Mouse (Mus musculus) myocyte (in vitro differentiated cells): ENCODE results near the gene Slc2a1. TPM values are rescaled to one million over a fixed set of nuclear protein-coding genes. Genes with fewer than 3 reads are reported as not detected.

ENCODE experiments used
- H3K27me3 ChIP-seq: one replicate; pipeline ENCODE4 v1.6.1; 2011; ENCODE audit not compliant: control insufficient read depth, insufficient read depth, insufficient read length
- H3K36me3 ChIP-seq: one replicate; pipeline ENCODE4 v1.6.1; 2011; ENCODE audit not compliant: control insufficient read depth, insufficient read depth
- H3K4me2 ChIP-seq: one replicate; pipeline ENCODE4 v1.6.1; 2011; ENCODE audit warnings: low read depth, control low read depth
- H3K4me3 ChIP-seq: one replicate; pipeline ENCODE4 v1.5.1; 2011; ENCODE audit warnings: mild to moderate bottlenecking, control low read depth, moderate library complexity
- H3K79me2 ChIP-seq: one replicate; pipeline ENCODE4 v1.6.1; 2011; ENCODE audit not compliant: control insufficient read depth, insufficient read depth
- H3ac ChIP-seq: one replicate; pipeline ENCODE4 v1.6.1; 2011; ENCODE audit not compliant: control insufficient read depth, insufficient read length
- CEBPB ChIP-seq: IDR thresholded peaks from 2 replicates; pipeline ENCODE4 v1.6.1; 2011; ENCODE audit warnings: mild to moderate bottlenecking, moderate library complexity; ENCODE audit not compliant: poor library complexity, insufficient read depth, severe bottlenecking
- E2F4 ChIP-seq: IDR thresholded peaks from one replicate; pipeline ENCODE4 v1.6.1; 2011; ENCODE audit warnings: mild to moderate bottlenecking, control low read depth, moderate library complexity; ENCODE audit not compliant: insufficient read depth
- MAX ChIP-seq: IDR thresholded peaks from one replicate; pipeline ENCODE4 v1.6.1; 2011; ENCODE audit warnings: low read depth, mild to moderate bottlenecking, control low read depth
- MYOD1 ChIP-seq, 3 experiments: IDR thresholded peaks; one replicate each; pipeline ENCODE4 v1.6.1; 2011; ENCODE audit warnings: control low read depth in 2 of 3, low read depth in 2 of 3, mild to moderate bottlenecking in 2 of 3, moderate library complexity in 1 of 3; ENCODE audit not compliant: insufficient read length in 2 of 3, control insufficient read depth in 1 of 3
- MYOG ChIP-seq, 3 experiments: IDR thresholded peaks; one replicate each; pipeline ENCODE4 v1.6.1; 2011; ENCODE audit warnings: control low read depth in 2 of 3, low read depth in 2 of 3, mild to moderate bottlenecking in 2 of 3; ENCODE audit not compliant: insufficient read length in 2 of 3, control insufficient read depth in 1 of 3, insufficient read depth in 1 of 3
- POLR2A ChIP-seq: IDR thresholded peaks from one replicate; pipeline ENCODE4 v1.6.1; 2011; ENCODE audit warnings: low read depth, mild to moderate bottlenecking, control low read depth, moderate library complexity; ENCODE audit not compliant: insufficient read length
- POLR2AphosphoS2 ChIP-seq: IDR thresholded peaks from one replicate; pipeline ENCODE4 v1.6.1; 2011; ENCODE audit warnings: low read depth, control low read depth; ENCODE audit not compliant: insufficient read length
- REST ChIP-seq: IDR thresholded peaks from one replicate; pipeline ENCODE4 v1.6.1; 2011; ENCODE audit warnings: mild to moderate bottlenecking, control low read depth, moderate library complexity; ENCODE audit not compliant: insufficient read depth, insufficient read length
- SRF ChIP-seq: IDR thresholded peaks from one replicate; pipeline ENCODE4 v1.6.1; 2011; ENCODE audit warnings: low read depth; ENCODE audit not compliant: control insufficient read depth, insufficient read length
- TCF12 ChIP-seq: IDR thresholded peaks from one replicate; pipeline ENCODE4 v1.6.1; 2011; ENCODE audit warnings: mild to moderate bottlenecking, control low read depth; ENCODE audit not compliant: poor library complexity, insufficient read depth, severe bottlenecking
- TCF3 ChIP-seq: IDR thresholded peaks from one replicate; pipeline ENCODE4 v1.6.1; 2011; ENCODE audit warnings: low read depth, control low read depth; ENCODE audit not compliant: insufficient read length
- USF1 ChIP-seq: IDR thresholded peaks from one replicate; pipeline ENCODE4 v1.6.1; 2011; ENCODE audit warnings: low read depth, mild to moderate bottlenecking, control low read depth, moderate library complexity
- polyA plus RNA-seq: library from polyadenylated mRNA; unstranded; fragments of >200 nt; fragmentation: generic; extraction: Trizol; gene quantifications from one replicate; pipeline ENCODE4 v1.2.1, GENCODE M21; 2012; ENCODE audit warnings: missing spikeins

Gene Slc2a1
- polyA plus RNA-seq, 1 experiment: 55.8 TPM

DNA sequence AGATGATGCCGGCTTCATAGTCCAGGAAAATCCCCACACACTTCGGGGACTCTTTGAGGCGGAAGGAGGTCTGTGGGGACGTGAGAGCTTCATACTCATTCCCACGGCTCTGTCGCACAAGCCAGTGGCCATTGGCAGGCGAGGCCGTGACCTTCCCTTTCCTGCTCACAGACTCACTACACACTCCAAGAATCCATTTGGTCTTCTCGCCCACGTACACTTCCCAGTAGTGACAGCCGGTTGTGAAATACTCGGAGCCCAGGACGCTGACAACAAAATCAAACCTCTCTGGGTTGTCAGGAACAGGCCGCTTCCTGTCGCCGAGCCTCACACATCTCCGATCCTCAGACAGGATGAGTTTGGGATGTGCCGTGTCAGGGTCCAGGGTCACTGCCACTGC is 69.8 kb downstream of the Slc2a1 start:
- no peak overlapping the region for H3K4me2 ChIP-seq
- no peak overlapping the region for H3ac ChIP-seq
- peaks cover 4% of the 10 kb centered on the region for H3K79me2 ChIP-seq
- no peak overlapping the region for H3K4me3 ChIP-seq
- TF ChIP-seq SRF (no peak), CEBPB (no peak), POLR2AphosphoS2 (no peak), MAX (no peak), TCF3 (no peak), POLR2A (no peak), TCF12 (no peak), E2F4 (no peak), USF1 (no peak), MYOG (IDR thresholded peaks at IDR 0.05; ENCODE audit: control insufficient read depth in 1 of 3, insufficient read depth in 1 of 3, insufficient read length in 2 of 3, low read depth in 2 of 3) (no peak), MYOD1 (IDR thresholded peaks at IDR 0.05; ENCODE audit: control insufficient read depth in 1 of 3, insufficient read length in 2 of 3, low read depth in 2 of 3) (no peak), REST (no peak)
- no peaks in the 10 kb centered on the region for H3K36me3 ChIP-seq
- no peaks in the 10 kb centered on the region for H3K27me3 ChIP-seq

DNA sequence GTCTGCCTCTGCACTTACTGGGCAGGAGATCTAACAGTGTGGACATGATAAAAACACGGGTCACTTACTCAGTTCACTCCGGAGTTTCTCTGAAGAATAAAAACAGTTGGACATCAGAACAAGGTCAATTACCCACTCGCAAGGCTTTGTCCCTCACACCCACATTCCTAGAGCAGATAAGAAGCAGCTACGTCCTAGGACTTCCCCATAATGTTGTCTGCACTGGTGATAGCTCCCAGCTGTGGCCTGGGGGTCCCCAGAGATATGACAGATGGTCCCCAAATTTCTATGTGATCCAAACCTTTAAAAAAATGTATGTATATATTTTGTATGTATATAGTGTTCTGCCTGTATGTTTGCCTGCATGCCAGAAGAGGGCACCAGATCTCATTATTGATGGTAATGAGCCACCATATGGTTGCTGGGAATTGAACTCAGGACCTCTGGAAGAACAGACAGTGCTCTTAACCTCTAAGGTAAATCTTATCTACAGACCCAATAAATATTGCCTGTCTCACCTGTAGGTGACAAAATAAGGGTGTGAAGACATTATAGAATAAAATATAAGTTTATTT is 71.7 kb downstream of the Slc2a1 start:
- H3K36me3 ChIP-seq: no peaks in the 10 kb centered on the region
- no peak overlapping the region for H3K4me3 ChIP-seq
- H3K79me2 ChIP-seq: no peaks in the 10 kb centered on the region
- H3K27me3 ChIP-seq: no peaks in the 10 kb centered on the region
- H3ac ChIP-seq: no peak overlapping the region
- no peak overlapping the region for H3K4me2 ChIP-seq
- TF ChIP-seq USF1 (no peak), SRF (no peak), MYOG (IDR thresholded peaks at IDR 0.05; ENCODE audit: control insufficient read depth in 1 of 3, insufficient read depth in 1 of 3, insufficient read length in 2 of 3, low read depth in 2 of 3) (no peak), POLR2AphosphoS2 (no peak), POLR2A (no peak), MAX (no peak), MYOD1 (IDR thresholded peaks at IDR 0.05; ENCODE audit: control insufficient read depth in 1 of 3, insufficient read length in 2 of 3, low read depth in 2 of 3) (no peak), TCF3 (no peak), CEBPB (no peak), E2F4 (no peak), TCF12 (no peak), REST (no peak)

DNA sequence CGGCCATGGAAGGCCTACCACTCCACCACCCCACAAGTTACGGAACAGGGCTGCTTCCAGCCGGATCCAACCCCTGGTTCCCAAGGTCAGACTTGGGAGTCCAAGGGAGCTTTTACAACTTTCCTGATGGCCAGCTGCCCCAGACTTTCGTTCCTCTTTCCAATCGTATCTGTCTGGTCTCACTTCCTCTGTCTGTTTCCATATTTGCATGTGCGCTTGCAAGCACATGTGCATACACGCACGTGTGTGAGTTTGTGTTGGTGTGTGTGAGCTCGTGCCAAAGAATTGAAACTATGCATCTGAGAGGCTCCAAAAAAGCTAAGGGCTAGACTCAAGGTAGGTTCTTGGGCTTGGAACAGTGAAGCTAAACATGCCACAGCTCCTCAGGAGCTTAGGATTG is 72.9 kb downstream of the Slc2a1 start:
- TF ChIP-seq REST (no peak), MYOG (IDR thresholded peaks at IDR 0.05; ENCODE audit: control insufficient read depth in 1 of 3, insufficient read depth in 1 of 3, insufficient read length in 2 of 3, low read depth in 2 of 3) (no peak), POLR2A (no peak), SRF (no peak), MAX (no peak), POLR2AphosphoS2 (no peak), E2F4 (no peak), USF1 (no peak), CEBPB (no peak), TCF3 (no peak), MYOD1 (IDR thresholded peaks at IDR 0.05; ENCODE audit: control insufficient read depth in 1 of 3, insufficient read length in 2 of 3, low read depth in 2 of 3) (no peak), TCF12 (no peak)
- Histone ChIP-seq H3K27me3 (no peaks in the 10 kb centered on the region), H3K4me2 (no peak overlapping the region), H3K4me3 (no peak overlapping the region), H3K79me2 (no peaks in the 10 kb centered on the region), H3ac (no peak overlapping the region), H3K36me3 (no peaks in the 10 kb centered on the region)

DNA sequence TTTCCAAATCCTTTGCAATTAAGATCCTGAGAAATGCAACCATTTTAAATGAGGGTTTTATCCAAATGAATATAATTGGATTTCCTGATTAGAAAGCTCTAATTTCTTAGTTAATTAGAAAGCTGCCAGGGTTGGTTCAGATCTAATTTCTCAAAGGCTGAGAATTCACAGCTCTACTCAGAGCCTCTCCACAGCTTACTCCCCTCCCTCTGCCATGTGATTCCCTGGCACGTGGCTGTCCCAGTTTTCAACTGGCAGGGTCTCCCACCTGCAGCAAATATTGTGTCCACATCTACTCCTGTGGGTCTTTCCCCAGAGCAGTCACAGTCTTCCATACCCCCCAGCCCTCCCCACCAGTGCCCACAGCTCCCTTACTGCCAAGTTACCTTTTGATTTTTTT is 75.0 kb downstream of the Slc2a1 start:
- no peaks in the 10 kb centered on the region for H3K79me2 ChIP-seq
- H3K4me2 ChIP-seq: no peak overlapping the region
- H3ac ChIP-seq: no peak overlapping the region
- H3K27me3 ChIP-seq: no peaks in the 10 kb centered on the region
- TF ChIP-seq E2F4 (no peak), USF1 (no peak), MAX (no peak), CEBPB (no peak), TCF12 (no peak), MYOD1 (IDR thresholded peaks at IDR 0.05; ENCODE audit: control insufficient read depth in 1 of 3, insufficient read length in 2 of 3, low read depth in 2 of 3) (no peak), POLR2AphosphoS2 (no peak), MYOG (IDR thresholded peaks at IDR 0.05; ENCODE audit: control insufficient read depth in 1 of 3, insufficient read depth in 1 of 3, insufficient read length in 2 of 3, low read depth in 2 of 3) (no peak), SRF (no peak), REST (no peak), TCF3 (no peak), POLR2A (no peak)
- no peaks in the 10 kb centered on the region for H3K36me3 ChIP-seq
- H3K4me3 ChIP-seq: no peak overlapping the region
